Mouse (Mus musculus) C2C12 (cell line): ENCODE measurements around the gene Dpy30.

Source experiments
- CTCF ChIP-seq: IDR thresholded peaks from one replicate; pipeline ENCODE4 v1.5.1; 2011; ENCODE audit not compliant: control insufficient read depth, insufficient read depth, insufficient read length
- USF1 ChIP-seq: IDR thresholded peaks from one replicate; pipeline ENCODE4 v1.6.1; 2011; ENCODE audit warnings: low read depth, mild to moderate bottlenecking, control low read depth, moderate library complexity

GRCm38 (mm10) chr17:74288626-74289025 lies 35.1 kb downstream of the Dpy30 start:
- no peak for TF ChIP-seq CTCF
- TF ChIP-seq USF1, result no peak
